Mouse (Mus musculus) lung, embryonic 16.5 days (tissue): Measurements from ENCODE around the gene Tuba3b. TPM values are rescaled to one million over a fixed set of nuclear protein-coding genes. Genes with fewer than 3 reads are reported as not detected.

Experiments
- ATAC-seq: fragments of 200-750 bp; cut with Nextera tagmentation; 2 replicates; pipeline ENCODE4 v1.8.0; 2017; ENCODE audit warnings: low read depth, mild to moderate bottlenecking, moderate library complexity
- H3K27ac ChIP-seq: fragments of 300-500 bp; sonication (generic); 2 replicates; pipeline ENCODE4 v1.5.1; 2014; ENCODE audit warnings: mild to moderate bottlenecking, control low read depth, low read length
- H3K27me3 ChIP-seq: fragments of 300-500 bp; sonication (generic); 2 replicates; pipeline ENCODE4 v1.6.1; 2014; ENCODE audit warnings: low read depth, low read length, mixed read lengths; ENCODE audit not compliant: control insufficient read depth, insufficient read depth
- H3K36me3 ChIP-seq: fragments of 300-500 bp; sonication (generic); 2 replicates; pipeline ENCODE4 v1.6.1; 2014; ENCODE audit warnings: low read length; ENCODE audit not compliant: control insufficient read depth, insufficient read depth
- H3K4me1 ChIP-seq: fragments of 300-500 bp; sonication (generic); replicated peaks from 2 replicates; pipeline ENCODE4 v1.6.1; 2014; ENCODE audit warnings: low read length, mixed read lengths; ENCODE audit not compliant: control insufficient read depth, insufficient read depth
- H3K4me2 ChIP-seq: fragments of 300-500 bp; sonication (generic); 2 replicates; pipeline ENCODE4 v1.6.1; 2014; ENCODE audit warnings: low read depth, low read length, control low read depth
- H3K4me3 ChIP-seq: fragments of 300-500 bp; sonication (generic); 2 replicates; pipeline ENCODE4 v1.5.1; 2014; ENCODE audit warnings: mild to moderate bottlenecking, low read length, control low read depth
- H3K9ac ChIP-seq: fragments of 300-500 bp; sonication (generic); 2 replicates; pipeline ENCODE4 v1.6.1; 2014; ENCODE audit warnings: low read length, control low read depth
- H3K9me3 ChIP-seq: fragments of 300-500 bp; sonication (generic); 2 replicates; pipeline ENCODE4 v1.6.1; 2016; ENCODE audit warnings: low read length; ENCODE audit not compliant: control insufficient read depth
- WGBS: fragments of 180-500 bp; shearing (Covaris S2); extraction: QIAGEN DNeasy Blood & Tissue Kit; methylation state at CpG from one replicate; pipeline ENCODE4 v1.1.7; 2014; 5-methylcytosine and 5-hydroxymethylcytosine counted together
- polyA plus RNA-seq: library from polyadenylated mRNA; unstranded; fragments of >200 nt; fragmentation: Nextera tagmentation; extraction: Ambion mirVana; gene quantifications from 2 replicates; pipeline ENCODE4 v1.2.1, GENCODE M21; 2015

Gene Tuba3b
- polyA plus RNA-seq, 1 experiment from 2014 or later, result not detected

GRCm38 (mm10) chr6:145581366-145582170 lies 34.0 kb upstream of the Tuba3b start:
- 50% methylated on average over 10 of the region's 10 CpGs for WGBS
- Histone ChIP-seq H3K4me2 (no peak overlapping the region), H3K9ac (no peak overlapping the region), H3K36me3 (no peaks in the 10 kb centered on the region), H3K27me3 (no peaks in the 10 kb centered on the region), H3K27ac (no peak overlapping the region), H3K9me3 (no peaks in the 10 kb centered on the region), H3K4me1 (peaks cover 16% of the 10 kb centered on the region), H3K4me3 (no peak overlapping the region)
- no peak for ATAC-seq

- Histone ChIP-seq H3K27me3 (no peaks in the 10 kb centered on the region), H3K27ac (no peak overlapping the region), H3K9me3 (no peaks in the 10 kb centered on the region), H3K4me2 (no peak overlapping the region), H3K36me3 (no peaks in the 10 kb centered on the region), H3K4me3 (no peak overlapping the region), H3K4me1 (no peaks in the 10 kb centered on the region; the same call in 1 of the 2 replicates), H3K9ac (no peak overlapping the region)
- no peak for ATAC-seq
- WGBS, result 69% methylated on average over 21 of the region's 21 CpGs
These were observed 30.2 kb upstream of the Tuba3b start for GRCm38 (mm10) chr6:145585052-145585973.

GRCm38 (mm10) chr6:145590501-145591293 lies 24.9 kb upstream of the Tuba3b start:
- no peak overlapping the region for H3K4me3 ChIP-seq
- H3K4me1 ChIP-seq, result peaks cover 29% of the 10 kb centered on the region
- no peak overlapping the region for H3K4me2 ChIP-seq
- no peak overlapping the region for H3K27ac ChIP-seq
- no peaks in the 10 kb centered on the region for H3K36me3 ChIP-seq
- no peak for ATAC-seq
- no peak overlapping the region for H3K9ac ChIP-seq
- H3K27me3 ChIP-seq, result no peaks in the 10 kb centered on the region
- 55% methylated on average over 11 of the region's 11 CpGs for WGBS
- H3K9me3 ChIP-seq, result no peaks in the 10 kb centered on the region

- 80% methylated on average over 1 of the region's 1 CpGs for WGBS
These were observed 24.0 kb upstream of the Tuba3b start for GRCm38 (mm10) chr6:145591578-145591977.

GRCm38 (mm10) chr6:145592036-145592435 lies 23.5 kb upstream of the Tuba3b start:
- WGBS, result 64% methylated on average over 6 of the region's 6 CpGs
- no peaks in the 10 kb centered on the region for H3K27me3 ChIP-seq
- peak overlapping the region; percentile 68 for H3K27ac ChIP-seq
- no peaks in the 10 kb centered on the region for H3K36me3 ChIP-seq
- peaks cover 33% of the 10 kb centered on the region for H3K4me1 ChIP-seq
- no peak overlapping the region for H3K4me2 ChIP-seq
- no peak overlapping the region for H3K4me3 ChIP-seq
- no peak; the same call in 1 of the 2 replicates for ATAC-seq
- peak overlapping the region; percentile 23; the same call in 1 of the 2 replicates for H3K9ac ChIP-seq
- no peaks in the 10 kb centered on the region for H3K9me3 ChIP-seq

More at GRCm38 (mm10) chr6:145591578-145591977, 24.0 kb upstream of the Tuba3b start:
- Histone ChIP-seq H3K4me3 (no peak overlapping the region), H3K27ac (no peak overlapping the region; the same call in 1 of the 2 replicates), H3K9me3 (no peaks in the 10 kb centered on the region), H3K4me1 (peaks cover 33% of the 10 kb centered on the region), H3K27me3 (no peaks in the 10 kb centered on the region), H3K9ac (no peak overlapping the region), H3K4me2 (no peak overlapping the region), H3K36me3 (no peaks in the 10 kb centered on the region)
- ATAC-seq, result no peak

GRCm38 (mm10) chr6:145592531-145592998 lies 23.0 kb upstream of the Tuba3b start:
- Histone ChIP-seq H3K27me3 (no peaks in the 10 kb centered on the region), H3K9ac (no peak overlapping the region; the same call in 1 of the 2 replicates), H3K4me1 (peaks cover 33% of the 10 kb centered on the region), H3K36me3 (no peaks in the 10 kb centered on the region), H3K4me3 (no peak overlapping the region), H3K27ac (peak overlapping the region; percentile 68), H3K4me2 (no peak overlapping the region), H3K9me3 (no peaks in the 10 kb centered on the region)
- WGBS, result 43% methylated on average over 8 of the region's 8 CpGs
- peak; percentile 72 for ATAC-seq

GRCm38 (mm10) chr6:145593991-145594390 lies 21.6 kb upstream of the Tuba3b start:
- Histone ChIP-seq H3K9ac (no peak overlapping the region), H3K4me3 (no peak overlapping the region), H3K36me3 (no peaks in the 10 kb centered on the region), H3K9me3 (no peaks in the 10 kb centered on the region), H3K27ac (peak overlapping the region; percentile 36; the same call in 1 of the 2 replicates), H3K27me3 (no peaks in the 10 kb centered on the region), H3K4me1 (peaks cover 42% of the 10 kb centered on the region), H3K4me2 (no peak overlapping the region)
- ATAC-seq, result no peak
- 55% methylated on average over 7 of the region's 7 CpGs for WGBS

GRCm38 (mm10) chr6:145595905-145596304 lies 19.7 kb upstream of the Tuba3b start:
- peaks cover 40% of the 10 kb centered on the region for H3K4me1 ChIP-seq
- H3K27ac ChIP-seq, result peak overlapping the region; percentile 70
- ATAC-seq, result no peak
- no peaks in the 10 kb centered on the region for H3K27me3 ChIP-seq
- no peaks in the 10 kb centered on the region for H3K36me3 ChIP-seq
- H3K9me3 ChIP-seq, result no peaks in the 10 kb centered on the region
- no peak overlapping the region for H3K9ac ChIP-seq
- H3K4me3 ChIP-seq, result no peak overlapping the region
- 47% methylated on average over 4 of the region's 4 CpGs for WGBS
- no peak overlapping the region for H3K4me2 ChIP-seq
